Mouse (Mus musculus) telencephalon, adult 2 months (tissue): Measurements from ENCODE around the gene Gm3317.
"Not testable (repeated sequence)": the region's sequence is repeated elsewhere in the genome, so short reads cannot be mapped to it uniquely, and the experiment has no call there.

ENCODE experiments used
- DNase-seq: peaks from one replicate; pipeline ENCODE4 v3.0.0-alpha.2; 2011; ENCODE audit warnings: low read depth, low spot score

Gene Gm3317

GRCm38 (mm10) chr14:5164235-5164634, at the start of gene Gm3317:
Gene Gm3317, plus strand, starts transcription at chr14:5164535.
- DNase-seq = not testable (repeated sequence)

GRCm38 (mm10) chr14:5131219-5131618, 33.1 kb upstream of the Gm3317 start, which contains the start of gene Gm8279:
Gene Gm8279, plus strand, starts transcription at chr14:5131519.
- DNase-seq = not testable (repeated sequence)

- DNase-seq = not testable (repeated sequence)
These were observed 21.2 kb downstream of the Gm3317 start, which contains the start of gene Gm8271 for GRCm38 (mm10) chr14:5185493-5185892. Gene Gm8271, plus strand, starts transcription at chr14:5185793.
